Comparison of ENCODE assay signal across 8 mouse cellular contexts in genomic region chr3:123371766-123372535, GRCm38 (mm10). TPM values are rescaled to one million over a fixed set of nuclear protein-coding genes. Genes with fewer than 3 reads are reported as not detected.
A peak's percentile ranks its signal among the peaks of the same experiment; 100 is the strongest.
DNase-seq lines count a peak whose midpoint lies in the region; ATAC-seq and TF ChIP-seq lines count a peak whose summit lies in the region.

No protein-coding gene starts in this region.

- no peak overlapping the region for H3K9ac ChIP-seq in lung, postnatal 0 days (replicated peaks; ENCODE audit: low read depth)

- 34% methylated on average over 11 of the region's 11 CpGs for WGBS in hindbrain, embryonic 10.5 days
- 34% methylated on average over 11 of the region's 11 CpGs for WGBS in lung, postnatal 0 days

- no peak for TF ChIP-seq EP300 in lung, postnatal 0 days (IDR thresholded peaks at IDR 0.05)

- no peak overlapping the region for H3K27ac ChIP-seq in hindbrain, embryonic 10.5 days
- H3K27ac ChIP-seq in lung, postnatal 0 days (ENCODE audit: low read length), result no peak overlapping the region

- no peaks in the 10 kb centered on the region for H3K9me3 ChIP-seq in hindbrain, embryonic 10.5 days
- H3K9me3 ChIP-seq in lung, postnatal 0 days (ENCODE audit: low read length), result no peaks in the 10 kb centered on the region

- no peak overlapping the region for H3K4me3 ChIP-seq in hindbrain, embryonic 10.5 days
- no peak overlapping the region for H3K4me3 ChIP-seq in lung, postnatal 0 days (ENCODE audit: low read depth, low read length)

- POLR2A ChIA-PET in Patski (lab: Charles Lee), result no interaction called here

- CTCF ChIA-PET in Patski (lab: Charles Lee), result interaction anchor here (0.7 to 1.9 kb wide), 25 partner anchors 9 to 340 kb away, joined by 3 to 26 read pairs (median 5); partner anchors contain the start of gene Synpo2

- peak; percentile 95 for TF ChIP-seq CTCF in Patski (IDR thresholded peaks at IDR 0.05)
- peak; percentile 81 for TF ChIP-seq CTCF in lung, postnatal 0 days (IDR thresholded peaks at IDR 0.05)

- in situ Hi-C loops in Patski (cut with MboI; ENCODE audit: low pct_unique_long_range_greater_than_20kb), result loop anchor here (25.0 kb wide), 1 partner anchor 435 kb away; no protein-coding TSS in a partner anchor

- H3K4me2 ChIP-seq in lung, postnatal 0 days (replicated peaks; ENCODE audit: low read depth, low read length), result no peak overlapping the region

- H3K27me3 ChIP-seq in Patski, result no peaks in the 10 kb centered on the region
- H3K27me3 ChIP-seq in hindbrain, embryonic 10.5 days (ENCODE audit: insufficient read depth, poor library complexity, severe bottlenecking), result no peaks in the 10 kb centered on the region
- no peaks in the 10 kb centered on the region for H3K27me3 ChIP-seq in lung, postnatal 0 days (replicated peaks; ENCODE audit: insufficient read depth, low read length)

- peak; percentile 95 for ATAC-seq in Patski
- ATAC-seq in frontal cortex, adult (ENCODE audit: low TSS enrichment), result peak; percentile 98
- peak; percentile 43 for ATAC-seq in lung, postnatal 0 days
- ATAC-seq in CD4-positive, CD25-positive, alpha-beta regulatory T cell, adult 4 months, result no peak

- peak; percentile 85 for DNase-seq in Patski (ENCODE audit: low read depth, low spot score)
- DNase-seq in cerebellum, adult 9-11 months, result peak; percentile 36
- DNase-seq in hindbrain, embryonic 10.5 days (ENCODE audit: low spot score), result peak; percentile 64
- peak; percentile 48 to 70 for DNase-seq in layer of hippocampus, adult 8-10 months (ENCODE audit: low spot score in 2 of 2)
- DNase-seq in lung, postnatal 0 days (ENCODE audit: low spot score), result peak; percentile 83
- DNase-seq in retina, postnatal 1 day, result peak; percentile 80

- H3K36me3 ChIP-seq in hindbrain, embryonic 10.5 days, result peaks cover 79% of the 10 kb centered on the region
- H3K36me3 ChIP-seq in lung, postnatal 0 days (ENCODE audit: insufficient read depth, low read length), result 0 out of 2 replicates have a peak, but pooled peaks cover 20% of the 10 kb centered on the region

- H3K4me1 ChIP-seq in hindbrain, embryonic 10.5 days (replicated peaks), result no peaks in the 10 kb centered on the region
- no peaks in the 10 kb centered on the region for H3K4me1 ChIP-seq in lung, postnatal 0 days (ENCODE audit: insufficient read depth, low read depth, low read length)

RNA-seq across cellular contexts. Expression of gene Mettl14, which starts 14.0 kb away (rescaled TPM):
- polyA plus RNA-seq in Patski (2021), result 28.9 TPM
- 27.4 and 33.1 TPM in 2 replicates for polyA plus RNA-seq in hindbrain, embryonic 10.5 days (2016; fragmentation: Nextera tagmentation; extraction: Ambion mirVana)
- 10 to 100 TPM; 14.2 to 16.3 (median 15.8) TPM for total RNA-seq in layer of hippocampus, adult 8-10 months (2022)
- 11.5 and 12.4 TPM in 2 replicates for polyA plus RNA-seq in lung, postnatal 0 days (2015; fragmentation: Nextera tagmentation; extraction: Ambion mirVana)
- polyA plus RNA-seq in CD4-positive, CD25-positive, alpha-beta regulatory T cell, adult 4 months (2017; shearing (Covaris generic)), result 10 to 100 TPM; 16.7 to 29.9 TPM
